Mouse (Mus musculus): ENCODE measurements around the gene Gm7544.
"Not testable (repeated sequence)": the region's sequence is repeated elsewhere in the genome, so short reads cannot be mapped to it uniquely, and the experiment has no call there.

Gene Gm7544

DNA sequence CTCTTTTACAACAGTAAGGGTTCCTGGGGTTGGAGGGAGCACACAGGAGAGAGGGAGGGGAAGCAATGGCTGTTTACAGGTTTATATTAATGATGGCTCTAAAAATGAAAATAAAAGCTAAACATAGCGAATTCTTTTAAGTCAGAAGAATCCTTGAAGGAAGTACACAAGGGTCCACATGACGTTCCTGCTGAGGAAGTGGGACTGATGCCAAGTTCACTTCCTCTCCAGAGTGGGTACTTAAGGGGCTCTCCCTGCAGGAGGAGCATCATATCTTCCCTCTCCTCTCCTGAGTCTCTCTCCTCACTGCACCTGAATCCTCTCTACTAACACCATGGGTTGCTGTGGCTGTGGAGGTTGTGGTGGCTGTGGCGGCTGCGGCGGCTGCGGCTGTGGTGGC, 31.2 kb downstream of the Gm7544 start, which contains the start of gene A030014E15Rik:
A030014E15Rik (plus strand) TSS at position 268 of the 400 bp plus-strand sequence.
- no peak for DNase-seq (ENCODE audit: low spot score)

GRCm38 (mm10) chr1:82913434-82913833, 42.4 kb downstream of the Gm7544 start:
- DNase-seq (ENCODE audit: low spot score): not testable (repeated sequence)

DNA sequence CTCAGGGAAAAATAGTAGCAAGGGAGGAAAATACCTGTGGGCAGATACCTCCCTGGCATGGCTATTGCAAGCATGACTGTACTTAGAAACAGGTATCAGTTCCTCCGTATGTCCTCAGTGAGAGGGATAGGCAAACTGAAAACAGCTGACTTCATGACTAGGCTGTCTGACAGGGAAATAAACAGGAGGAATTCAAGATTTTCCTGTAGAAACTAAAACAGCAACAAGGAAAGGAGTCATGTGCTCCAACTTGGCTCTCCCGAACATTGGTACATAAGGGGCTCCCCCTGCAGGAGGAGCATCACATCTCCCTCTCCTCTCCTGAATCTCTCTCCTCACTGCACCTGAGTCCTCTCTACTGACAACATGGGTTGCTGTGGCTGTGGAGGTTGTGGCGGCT, 42.8 kb downstream of the Gm7544 start, which contains the start of gene A030005L19Rik:
A030005L19Rik (plus strand) TSS at position 301 of the 400 bp plus-strand sequence.
- no peak for DNase-seq (ENCODE audit: low spot score)

DNA sequence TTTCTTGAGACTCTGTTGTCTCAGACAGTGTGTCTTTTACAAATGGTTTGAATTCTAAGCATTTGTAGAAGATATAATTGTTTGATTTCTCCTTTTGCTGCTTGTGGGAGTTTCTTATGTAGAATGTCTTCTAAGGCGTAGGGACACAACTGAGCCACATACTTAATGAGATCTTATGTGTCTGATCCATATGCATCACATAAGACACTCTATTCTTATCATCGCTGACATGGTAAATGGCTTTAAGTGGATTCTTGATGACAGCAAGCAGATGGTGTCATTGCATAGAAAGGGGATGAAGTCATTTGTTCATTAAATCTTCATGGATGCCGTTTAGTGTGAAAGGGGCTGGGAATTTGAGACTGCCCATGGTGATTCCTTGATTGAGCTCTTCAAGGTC, 49.9 kb downstream of the Gm7544 start:
- no peak for DNase-seq (ENCODE audit: low spot score)

Data from testis, postnatal 14 days (tissue).